Mouse (Mus musculus): Measurements from ENCODE around the gene Pla2g1b. TPM values are rescaled to one million over a fixed set of nuclear protein-coding genes. Genes with fewer than 3 reads are reported as not detected.
"Not testable (repeated sequence)": the region's sequence is repeated elsewhere in the genome, so short reads cannot be mapped to it uniquely, and the experiment has no call there.

The Pla2g1b gene
- polyA plus RNA-seq, 1 experiment from 2014 or later, result 1.1 TPM

- H3K4me1 ChIP-seq, result peaks cover 19% of the 10 kb centered on the region
- H3K27me3 ChIP-seq (replicated peaks), result no peaks in the 10 kb centered on the region
- H3K4me2 ChIP-seq, result no peak overlapping the region
- no peak overlapping the region for H3K9ac ChIP-seq
- no peaks in the 10 kb centered on the region for H3K36me3 ChIP-seq
- H3K4me3 ChIP-seq, result no peak overlapping the region
- ATAC-seq (ENCODE audit: extremely low read depth, insufficient number of reproducible peaks, low FRiP score, low TSS enrichment), result no peak
- no peaks in the 10 kb centered on the region for H3K9me3 ChIP-seq
- WGBS, result 61% methylated on average over 7 of the region's 7 CpGs
- no peak overlapping the region for H3K27ac ChIP-seq (replicated peaks)
Measured at GRCm38 (mm10) chr5:115497033-115497432, 31.0 kb downstream of the Pla2g1b start.

- H3K4me1 ChIP-seq, result peaks cover 11% of the 10 kb centered on the region
- 45% methylated on average over 9 of the region's 9 CpGs for WGBS
- H3K36me3 ChIP-seq, result no peaks in the 10 kb centered on the region
- no peak overlapping the region for H3K4me2 ChIP-seq
- no peak overlapping the region for H3K4me3 ChIP-seq
- H3K27me3 ChIP-seq (replicated peaks), result no peaks in the 10 kb centered on the region; the same call in 1 of the 2 replicates
- no peak overlapping the region for H3K27ac ChIP-seq (replicated peaks)
- no peaks in the 10 kb centered on the region for H3K9me3 ChIP-seq
- no peak for ATAC-seq (ENCODE audit: extremely low read depth, insufficient number of reproducible peaks, low FRiP score, low TSS enrichment)
- no peak overlapping the region for H3K9ac ChIP-seq
Measured at GRCm38 (mm10) chr5:115498307-115499240, 32.5 kb downstream of the Pla2g1b start.

- no peak for ATAC-seq (ENCODE audit: extremely low read depth, insufficient number of reproducible peaks, low FRiP score, low TSS enrichment)
- Histone ChIP-seq H3K9ac (no peak overlapping the region), H3K4me2 (no peak overlapping the region), H3K27ac (replicated peaks) (no peak overlapping the region), H3K36me3 (no peaks in the 10 kb centered on the region), H3K9me3 (no peaks in the 10 kb centered on the region), H3K4me1 (no peaks in the 10 kb centered on the region), H3K27me3 (replicated peaks) (no peaks in the 10 kb centered on the region; the same call in 1 of the 2 replicates), H3K4me3 (no peak overlapping the region)
- WGBS, result 70% methylated on average over 12 of the region's 12 CpGs
Measured at GRCm38 (mm10) chr5:115500383-115500935, 34.4 kb downstream of the Pla2g1b start.

GRCm38 (mm10) chr5:115503035-115503434 lies 37.0 kb downstream of the Pla2g1b start:
- 56% methylated on average over 12 of the region's 12 CpGs for WGBS
- no peak for ATAC-seq (ENCODE audit: extremely low read depth, insufficient number of reproducible peaks, low FRiP score, low TSS enrichment)
- no peak overlapping the region for H3K4me3 ChIP-seq
- no peaks in the 10 kb centered on the region for H3K9me3 ChIP-seq
- no peaks in the 10 kb centered on the region for H3K36me3 ChIP-seq
- no peak overlapping the region for H3K4me2 ChIP-seq
- no peak overlapping the region for H3K27ac ChIP-seq (replicated peaks)
- H3K9ac ChIP-seq, result no peak overlapping the region
- no peaks in the 10 kb centered on the region; the same call in 1 of the 2 replicates for H3K27me3 ChIP-seq (replicated peaks)
- peaks cover 11% of the 10 kb centered on the region for H3K4me1 ChIP-seq

- peaks cover 36% of the 10 kb centered on the region for H3K4me1 ChIP-seq
- not testable (repeated sequence) for H3K4me3 ChIP-seq; H3K36me3 ChIP-seq; H3K4me2 ChIP-seq; H3K27me3 ChIP-seq (replicated peaks); H3K9ac ChIP-seq; H3K27ac ChIP-seq (replicated peaks); ATAC-seq (ENCODE audit: extremely low read depth, insufficient number of reproducible peaks, low FRiP score, low TSS enrichment); H3K9me3 ChIP-seq
- WGBS, result 65% methylated on average over 4 of the region's 4 CpGs
Measured at GRCm38 (mm10) chr5:115505617-115506016, 39.6 kb downstream of the Pla2g1b start.

GRCm38 (mm10) chr5:115506454-115507201 lies 40.6 kb downstream of the Pla2g1b start, which contains the start of gene Pxn:
Gene Pxn, plus strand, starts transcription at chr5:115506676.
- peaks cover 43% of the 10 kb centered on the region for H3K4me1 ChIP-seq
- under 1% methylated on average over 74 of the region's 74 CpGs for WGBS
- H3K4me3 ChIP-seq, result peak within 1 kb of the TSS; percentile 95
- H3K27me3 ChIP-seq (replicated peaks), result no peaks in the 10 kb centered on the region; the same call in 1 of the 2 replicates
- H3K9ac ChIP-seq, result peak within 1 kb of the TSS; percentile 98
- H3K4me2 ChIP-seq, result peak within 1 kb of the TSS; percentile 94
- no peaks in the 10 kb centered on the region for H3K9me3 ChIP-seq
- H3K36me3 ChIP-seq, result peaks cover 5% of the 10 kb centered on the region; the same call in 1 of the 2 replicates
- peak; percentile 81 for ATAC-seq (ENCODE audit: extremely low read depth, insufficient number of reproducible peaks, low FRiP score, low TSS enrichment)
- H3K27ac ChIP-seq (replicated peaks), result peak within 1 kb of the TSS; percentile 75

- peak overlapping the region; percentile 95 for H3K4me3 ChIP-seq
- no peaks in the 10 kb centered on the region; the same call in 1 of the 2 replicates for H3K27me3 ChIP-seq (replicated peaks)
- peak overlapping the region; percentile 98 for H3K9ac ChIP-seq
- H3K36me3 ChIP-seq, result peaks cover 5% of the 10 kb centered on the region
- peak overlapping the region; percentile 75 for H3K27ac ChIP-seq (replicated peaks)
- ATAC-seq (ENCODE audit: extremely low read depth, insufficient number of reproducible peaks, low FRiP score, low TSS enrichment), result 0 out of 2 replicates have a peak, but pooled peaks have one; percentile 3
- WGBS, result 14% methylated on average over 12 of the region's 12 CpGs
- H3K9me3 ChIP-seq, result no peaks in the 10 kb centered on the region
- H3K4me2 ChIP-seq, result peak overlapping the region; percentile 94
- peaks cover 47% of the 10 kb centered on the region for H3K4me1 ChIP-seq
Measured at GRCm38 (mm10) chr5:115507267-115507980, 41.4 kb downstream of the Pla2g1b start.

GRCm38 (mm10) chr5:115507981-115508858 lies 42.2 kb downstream of the Pla2g1b start:
- H3K9me3 ChIP-seq, result no peaks in the 10 kb centered on the region
- WGBS, result 51% methylated on average over 18 of the region's 18 CpGs
- H3K4me2 ChIP-seq, result peak overlapping the region; percentile 94
- H3K4me3 ChIP-seq, result peak overlapping the region; percentile 95
- peak overlapping the region; percentile 75 for H3K27ac ChIP-seq (replicated peaks)
- H3K27me3 ChIP-seq (replicated peaks), result no peaks in the 10 kb centered on the region; the same call in 1 of the 2 replicates
- peaks cover 11% of the 10 kb centered on the region for H3K36me3 ChIP-seq
- H3K4me1 ChIP-seq, result peaks cover 48% of the 10 kb centered on the region
- no peak for ATAC-seq (ENCODE audit: extremely low read depth, insufficient number of reproducible peaks, low FRiP score, low TSS enrichment)
- peak overlapping the region; percentile 98 for H3K9ac ChIP-seq

- H3K9ac ChIP-seq, result peak overlapping the region; percentile 98
- ATAC-seq (ENCODE audit: extremely low read depth, insufficient number of reproducible peaks, low FRiP score, low TSS enrichment), result no peak
- WGBS, result 37% methylated on average over 10 of the region's 10 CpGs
- H3K4me3 ChIP-seq, result peak overlapping the region; percentile 95
- H3K27me3 ChIP-seq (replicated peaks), result no peaks in the 10 kb centered on the region
- peaks cover 54% of the 10 kb centered on the region for H3K4me1 ChIP-seq
- peak overlapping the region; percentile 94 for H3K4me2 ChIP-seq
- H3K9me3 ChIP-seq, result no peaks in the 10 kb centered on the region
- peak overlapping the region; percentile 75 for H3K27ac ChIP-seq (replicated peaks)
- H3K36me3 ChIP-seq, result peaks cover 17% of the 10 kb centered on the region
Measured at GRCm38 (mm10) chr5:115508859-115509147, 42.7 kb downstream of the Pla2g1b start.

- H3K9me3 ChIP-seq, result no peaks in the 10 kb centered on the region
- peak overlapping the region; percentile 75 for H3K27ac ChIP-seq (replicated peaks)
- peaks cover 59% of the 10 kb centered on the region for H3K4me1 ChIP-seq
- WGBS, result 46% methylated on average over 15 of the region's 15 CpGs
- peaks cover 18% of the 10 kb centered on the region for H3K36me3 ChIP-seq
- peak overlapping the region; percentile 95 for H3K4me3 ChIP-seq
- H3K27me3 ChIP-seq (replicated peaks), result no peaks in the 10 kb centered on the region
- peak overlapping the region; percentile 94 for H3K4me2 ChIP-seq
- ATAC-seq (ENCODE audit: extremely low read depth, insufficient number of reproducible peaks, low FRiP score, low TSS enrichment), result no peak
- peak overlapping the region; percentile 98 for H3K9ac ChIP-seq
Measured at GRCm38 (mm10) chr5:115509321-115509761, 43.3 kb downstream of the Pla2g1b start.

All from heart, embryonic 13.5 days (tissue).